Mouse (Mus musculus): ENCODE data around the gene Antxr1.

DNA sequence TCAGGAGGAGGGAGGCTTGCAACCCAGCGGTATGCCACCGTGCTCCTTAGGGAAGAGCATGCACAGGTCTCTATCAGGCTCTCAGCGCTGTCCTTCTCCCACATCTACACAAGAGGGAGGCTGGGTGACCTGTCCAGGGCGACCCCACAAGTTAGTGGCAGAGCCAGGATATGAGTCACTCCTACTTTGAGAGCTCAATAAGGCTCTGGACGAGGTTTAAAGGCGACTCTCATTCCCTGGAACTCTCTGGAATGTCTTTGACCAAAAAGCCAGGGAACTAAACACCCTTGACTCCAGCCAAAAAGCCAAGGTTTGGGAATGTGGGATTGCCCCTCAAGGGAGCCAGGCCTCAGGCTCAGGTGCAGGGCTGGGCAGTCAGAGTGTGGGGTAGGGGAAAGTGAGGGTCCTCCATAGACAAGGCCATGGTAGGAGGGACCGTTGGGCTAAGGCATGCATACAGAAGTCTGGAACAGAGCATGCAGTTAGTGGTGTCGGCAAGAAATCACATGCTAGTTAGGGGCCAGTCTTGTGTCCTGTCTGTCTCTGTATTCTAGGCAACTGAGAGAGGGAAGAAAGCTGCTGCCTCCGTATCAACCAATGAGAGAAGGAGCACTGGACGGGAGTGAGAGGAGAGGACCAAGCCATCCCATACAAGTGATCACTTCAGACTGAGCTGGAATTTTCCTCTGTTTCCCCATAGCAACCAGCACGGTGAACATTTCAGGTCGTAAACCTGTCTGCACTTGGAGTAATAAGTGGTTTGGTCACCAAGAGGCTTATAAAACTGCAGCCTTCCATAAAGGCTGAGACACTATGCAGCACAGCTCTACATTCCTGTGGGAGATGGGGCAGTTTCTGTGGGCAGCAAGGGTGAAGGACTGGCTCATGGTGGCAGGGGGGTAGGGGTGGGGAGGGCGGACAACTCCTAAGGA lies 116.3 kb downstream of the Antxr1 start:
- TF ChIP-seq CTCF (IDR thresholded peaks at IDR 0.05; ENCODE audit: insufficient read depth, low read length), result no peak
- no peak for TF ChIP-seq POLR2A (IDR thresholded peaks at IDR 0.05; ENCODE audit: borderline replicate concordance, extremely low read depth, low read depth, low read length)

Measured in lung, adult 2 months (tissue).